Mouse (Mus musculus): ENCODE results near the gene Tmem41b. TPM values are rescaled to one million over a fixed set of nuclear protein-coding genes. Genes with fewer than 3 reads are reported as not detected.
"Not testable (repeated sequence)": the region's sequence is repeated elsewhere in the genome, so short reads cannot be mapped to it uniquely, and the experiment has no call there.

Tmem41b gene
- polyA plus RNA-seq (2015; fragmentation: Nextera tagmentation; extraction: Ambion mirVana): 63.7 and 73.2 TPM in 2 replicates

DNA sequence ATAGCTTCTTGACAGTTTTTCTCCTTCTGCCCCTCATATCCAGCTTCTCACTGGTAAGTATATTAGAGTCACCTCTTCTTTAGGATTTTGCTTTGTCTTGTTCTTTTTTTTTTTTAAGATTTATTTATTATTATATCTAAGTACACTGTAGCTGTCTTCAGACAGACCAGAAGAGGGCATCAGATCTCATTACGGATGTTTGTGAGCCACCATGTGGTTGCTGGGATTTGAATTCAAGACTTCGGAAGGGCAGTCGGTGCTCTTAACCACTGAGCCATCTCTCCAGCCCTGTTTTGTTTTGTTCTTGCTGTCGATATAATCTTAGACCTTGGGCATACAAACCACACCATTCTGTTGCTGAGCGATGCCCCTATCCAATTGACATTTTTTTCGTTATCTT, at the start of gene Tmem41b:
Tmem41b (minus strand) TSS at position 155 of the 400 bp plus-strand sequence.
- not testable (repeated sequence) for H3K27me3 ChIP-seq, H3K9me3 ChIP-seq, H3K36me3 ChIP-seq
- WGBS: 36% methylated on average over 6 of the region's 6 CpGs
- peak within 1 kb of the TSS; percentile 60 for H3K4me3 ChIP-seq
- H3K4me1 ChIP-seq (replicated peaks): peaks cover 15% of the 10 kb centered on the region
- ATAC-seq (ENCODE audit: low read depth): peak; percentile 21; the same call in 1 of the 2 replicates
- peak within 1 kb of the TSS; percentile 84 for H3K9ac ChIP-seq
- H3K27ac ChIP-seq (replicated peaks): peak within 1 kb of the TSS; percentile 90
- peak within 1 kb of the TSS; percentile 81 for H3K4me2 ChIP-seq

DNA sequence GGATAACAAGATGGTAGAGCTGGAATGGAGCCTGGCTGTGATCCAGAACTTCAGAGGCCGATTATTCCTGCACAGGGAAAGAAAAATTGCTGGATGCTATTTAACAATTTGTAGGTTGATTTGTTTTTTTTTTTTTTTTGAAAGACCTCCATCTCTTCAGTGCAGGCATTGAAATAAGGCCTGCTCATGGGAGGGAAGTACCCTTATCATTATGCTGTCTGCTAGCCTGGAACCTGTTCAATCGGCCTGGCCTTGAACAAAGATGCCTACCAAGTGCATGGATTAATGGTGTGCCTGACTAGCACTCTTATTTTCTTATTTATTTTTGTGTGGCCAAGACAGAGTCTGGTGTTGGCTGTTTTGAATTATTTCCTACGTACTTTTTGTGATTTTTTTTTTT, 43.6 kb upstream of the Tmem41b start:
- Histone ChIP-seq H3K4me3 (no peak overlapping the region), H3K4me1 (replicated peaks) (no peaks in the 10 kb centered on the region), H3K27me3 (no peaks in the 10 kb centered on the region), H3K36me3 (peaks cover 51% of the 10 kb centered on the region), H3K4me2 (no peak overlapping the region), H3K9ac (no peak overlapping the region), H3K9me3 (no peaks in the 10 kb centered on the region), H3K27ac (replicated peaks) (no peak overlapping the region)
- no peak for ATAC-seq (ENCODE audit: low read depth)
- WGBS: 87% methylated on average over 3 of the region's 3 CpGs

DNA sequence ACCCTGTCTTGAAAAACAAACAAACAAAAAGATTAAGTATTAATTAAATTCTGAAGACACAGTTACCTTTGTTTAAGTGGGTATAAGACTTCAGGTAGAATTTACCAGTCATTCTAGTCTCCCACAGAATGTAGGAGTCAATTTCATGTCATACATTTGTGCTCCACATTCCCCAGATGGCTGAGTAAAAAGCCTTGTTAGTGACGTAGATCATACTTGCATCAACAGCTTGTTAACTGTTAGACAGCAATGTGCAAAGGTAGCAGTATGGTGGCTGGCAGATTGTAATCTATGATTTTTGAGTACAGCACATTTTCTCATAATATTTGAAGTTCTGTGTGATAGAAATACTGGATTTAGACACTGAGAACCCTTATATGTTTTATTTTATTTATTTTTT, 42.1 kb upstream of the Tmem41b start:
- H3K4me2 ChIP-seq: no peak overlapping the region
- H3K27me3 ChIP-seq: no peaks in the 10 kb centered on the region
- no peak overlapping the region for H3K4me3 ChIP-seq
- ATAC-seq (ENCODE audit: low read depth): no peak
- no peaks in the 10 kb centered on the region for H3K4me1 ChIP-seq (replicated peaks)
- no peak overlapping the region for H3K27ac ChIP-seq (replicated peaks)
- WGBS: 89% methylated on average over 1 of the region's 1 CpGs
- H3K9me3 ChIP-seq: no peaks in the 10 kb centered on the region
- H3K36me3 ChIP-seq: peaks cover 41% of the 10 kb centered on the region
- H3K9ac ChIP-seq: no peak overlapping the region

DNA sequence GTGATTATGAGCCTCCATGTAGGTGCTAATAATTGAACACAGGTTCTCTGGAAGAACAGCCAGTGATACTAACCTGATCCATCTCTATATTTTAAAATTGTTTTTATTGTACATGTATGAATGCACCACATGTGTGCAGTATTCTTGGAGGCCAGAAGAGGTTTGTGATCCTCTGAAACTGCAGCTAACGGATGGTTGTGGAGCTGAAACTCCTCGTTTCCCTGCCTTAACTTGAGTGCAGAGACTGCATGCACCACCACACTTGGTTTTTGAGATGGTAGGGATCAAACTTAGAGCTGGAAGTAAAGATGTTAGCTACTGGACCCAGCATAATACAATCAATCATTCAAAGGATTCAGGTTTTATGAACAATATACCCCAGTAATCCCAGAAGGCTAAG, 39.9 kb upstream of the Tmem41b start:
- 88% methylated on average over 2 of the region's 2 CpGs for WGBS
- Histone ChIP-seq H3K4me2 (no peak overlapping the region), H3K36me3 (peaks cover 21% of the 10 kb centered on the region), H3K27me3 (no peaks in the 10 kb centered on the region), H3K9me3 (no peaks in the 10 kb centered on the region), H3K4me3 (no peak overlapping the region), H3K27ac (replicated peaks) (no peak overlapping the region), H3K9ac (no peak overlapping the region), H3K4me1 (replicated peaks) (no peaks in the 10 kb centered on the region)
- no peak for ATAC-seq (ENCODE audit: low read depth)

DNA sequence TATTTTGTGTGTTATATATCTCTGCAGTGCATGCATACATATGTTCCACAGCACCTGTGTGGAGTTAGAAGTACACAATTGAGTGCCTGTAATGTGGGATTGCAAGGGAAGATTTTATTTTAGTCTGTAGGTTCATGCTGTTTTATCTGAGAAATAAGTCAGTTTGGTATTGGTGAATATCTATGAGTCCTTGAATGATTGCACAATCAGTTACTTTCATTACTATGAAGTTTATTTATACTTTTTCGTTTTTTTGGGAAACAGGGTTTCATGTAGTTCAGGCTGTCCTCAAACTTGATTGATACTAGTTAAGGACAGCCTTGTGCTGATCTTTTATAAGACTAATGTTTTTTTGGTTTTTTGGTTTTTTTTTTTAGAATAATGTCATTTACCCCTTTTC, 36.8 kb upstream of the Tmem41b start:
- H3K27ac ChIP-seq (replicated peaks): no peak overlapping the region
- WGBS: 95% methylated on average over 1 of the region's 1 CpGs
- H3K36me3 ChIP-seq: peaks cover 2% of the 10 kb centered on the region; the same call in 1 of the 2 replicates
- no peaks in the 10 kb centered on the region for H3K27me3 ChIP-seq
- no peak for ATAC-seq (ENCODE audit: low read depth)
- peaks cover 17% of the 10 kb centered on the region for H3K4me1 ChIP-seq (replicated peaks)
- H3K4me2 ChIP-seq: no peak overlapping the region
- no peaks in the 10 kb centered on the region for H3K9me3 ChIP-seq
- H3K9ac ChIP-seq: no peak overlapping the region
- no peak overlapping the region for H3K4me3 ChIP-seq

GRCm38 (mm10) chr7:110018631-110019482, 32.1 kb upstream of the Tmem41b start:
- under 1% methylated on average over 42 of the region's 42 CpGs for WGBS

GRCm38 (mm10) chr7:110018117-110018630, 31.4 kb upstream of the Tmem41b start, which contains the start of gene Ipo7:
Gene Ipo7 (plus strand): TSS chr7:110018274.
- H3K4me3 ChIP-seq: peak within 1 kb of the TSS; percentile 96
- H3K27ac ChIP-seq (replicated peaks): peak within 1 kb of the TSS; percentile 87
- peak; percentile 97 for ATAC-seq (ENCODE audit: low read depth)
- no peaks in the 10 kb centered on the region for H3K27me3 ChIP-seq
- no peaks in the 10 kb centered on the region for H3K36me3 ChIP-seq
- H3K4me1 ChIP-seq (replicated peaks): peaks cover 17% of the 10 kb centered on the region
- H3K9me3 ChIP-seq: no peaks in the 10 kb centered on the region
- H3K9ac ChIP-seq: peak within 1 kb of the TSS; percentile 98
- peak within 1 kb of the TSS; percentile 96 for H3K4me2 ChIP-seq
- WGBS: under 1% methylated on average over 48 of the region's 48 CpGs

More at GRCm38 (mm10) chr7:110018631-110019482, 32.1 kb upstream of the Tmem41b start:
- no peaks in the 10 kb centered on the region for H3K27me3 ChIP-seq
- peaks cover 17% of the 10 kb centered on the region for H3K4me1 ChIP-seq (replicated peaks)
- H3K4me3 ChIP-seq: peak overlapping the region; percentile 96
- H3K36me3 ChIP-seq: no peaks in the 10 kb centered on the region
- H3K27ac ChIP-seq (replicated peaks): peak overlapping the region; percentile 87
- ATAC-seq (ENCODE audit: low read depth): peak; percentile 84
- H3K9me3 ChIP-seq: no peaks in the 10 kb centered on the region
- peak overlapping the region; percentile 96 for H3K4me2 ChIP-seq
- peak overlapping the region; percentile 98 for H3K9ac ChIP-seq

- Histone ChIP-seq H3K9ac (no peak overlapping the region), H3K9me3 (no peaks in the 10 kb centered on the region), H3K27me3 (no peaks in the 10 kb centered on the region), H3K4me1 (replicated peaks) (peaks cover 5% of the 10 kb centered on the region), H3K4me3 (no peak overlapping the region), H3K4me2 (no peak overlapping the region), H3K27ac (replicated peaks) (no peak overlapping the region), H3K36me3 (no peaks in the 10 kb centered on the region)
- ATAC-seq (ENCODE audit: low read depth): no peak
- WGBS: 85% methylated on average over 5 of the region's 5 CpGs
Observed at GRCm38 (mm10) chr7:110014272-110014671, 27.5 kb upstream of the Tmem41b start.

DNA sequence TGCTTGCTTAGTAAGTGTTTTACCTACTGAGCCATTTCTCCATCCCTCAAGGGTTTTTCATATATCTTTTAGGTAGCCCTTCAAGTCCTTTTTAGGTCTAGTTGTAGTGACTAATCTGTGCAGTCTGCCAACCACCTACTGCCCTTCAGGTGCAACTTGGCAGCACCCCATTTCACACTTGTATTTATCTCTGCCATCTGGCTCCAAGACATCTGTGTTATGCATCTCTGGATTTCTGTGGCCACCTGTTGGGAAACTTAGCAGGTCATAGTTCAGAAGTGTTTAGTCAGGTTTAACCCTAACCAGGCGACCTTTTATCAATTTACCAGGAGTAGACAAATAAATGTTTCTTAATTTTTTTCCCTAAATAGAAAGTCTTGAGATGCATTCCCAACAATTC, 24.7 kb upstream of the Tmem41b start:
- 51% methylated on average over 1 of the region's 1 CpGs for WGBS
- no peak overlapping the region for H3K9ac ChIP-seq
- no peaks in the 10 kb centered on the region for H3K4me1 ChIP-seq (replicated peaks)
- H3K27ac ChIP-seq (replicated peaks): no peak overlapping the region
- H3K4me3 ChIP-seq: no peak overlapping the region
- ATAC-seq (ENCODE audit: low read depth): no peak
- no peaks in the 10 kb centered on the region for H3K36me3 ChIP-seq
- H3K4me2 ChIP-seq: no peak overlapping the region
- no peaks in the 10 kb centered on the region for H3K9me3 ChIP-seq
- no peaks in the 10 kb centered on the region for H3K27me3 ChIP-seq

DNA sequence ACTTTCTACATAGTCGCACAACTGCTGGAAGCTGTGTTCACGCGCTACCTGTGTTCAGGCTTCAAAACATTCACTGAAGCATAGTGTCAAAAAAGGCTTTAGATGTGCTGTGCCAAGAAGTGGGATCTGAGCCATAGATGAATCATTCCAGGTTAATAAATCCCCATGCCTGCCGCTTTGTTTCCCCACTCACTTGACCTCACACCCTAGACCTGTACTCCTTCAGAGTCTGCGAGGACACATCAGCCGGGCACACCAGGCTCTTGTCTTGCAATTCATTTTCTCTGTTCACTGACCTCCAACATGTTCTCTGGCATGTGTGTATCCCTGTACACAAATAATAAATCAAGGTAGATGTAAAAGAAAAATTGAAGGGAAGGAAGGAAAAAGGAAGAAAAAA, 22.4 kb upstream of the Tmem41b start:
- no peaks in the 10 kb centered on the region for H3K9me3 ChIP-seq
- no peak for ATAC-seq (ENCODE audit: low read depth)
- WGBS: 93% methylated on average over 6 of the region's 6 CpGs

DNA sequence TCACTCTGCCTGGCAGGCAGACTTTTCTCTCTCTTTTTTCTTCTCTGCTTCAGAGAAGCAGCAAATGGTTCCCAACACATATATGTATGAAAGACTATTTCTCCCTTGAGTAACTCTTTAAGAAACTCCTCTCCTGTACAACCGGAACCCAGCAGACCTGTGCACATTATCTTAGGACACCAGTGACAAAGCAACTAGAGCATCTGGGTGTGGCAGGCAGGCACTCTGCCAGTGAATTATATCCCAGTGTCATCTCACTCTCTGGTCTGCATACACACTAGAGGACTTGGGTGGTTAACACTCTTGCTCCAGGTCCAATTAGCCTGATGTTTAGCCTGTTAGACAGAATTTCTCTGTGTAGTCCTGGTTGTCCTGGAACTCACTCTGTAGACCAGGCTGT, 21.8 kb upstream of the Tmem41b start:
- Histone ChIP-seq H3K4me2 (no peak overlapping the region), H3K27me3 (no peaks in the 10 kb centered on the region), H3K9ac (no peak overlapping the region), H3K36me3 (no peaks in the 10 kb centered on the region), H3K4me3 (no peak overlapping the region), H3K27ac (replicated peaks) (no peak overlapping the region), H3K4me1 (replicated peaks) (no peaks in the 10 kb centered on the region), H3K9me3 (no peaks in the 10 kb centered on the region)
- 100% methylated on average over 1 of the region's 1 CpGs for WGBS
- no peak for ATAC-seq (ENCODE audit: low read depth)

More for the DNA sequence above, 22.4 kb upstream of the Tmem41b start:
- H3K4me2 ChIP-seq: no peak overlapping the region
- no peak overlapping the region for H3K27ac ChIP-seq (replicated peaks)
- no peak overlapping the region for H3K9ac ChIP-seq
- no peaks in the 10 kb centered on the region for H3K4me1 ChIP-seq (replicated peaks)
- H3K27me3 ChIP-seq: no peaks in the 10 kb centered on the region
- no peak overlapping the region for H3K4me3 ChIP-seq
- no peaks in the 10 kb centered on the region for H3K36me3 ChIP-seq

- H3K27ac ChIP-seq (replicated peaks): no peak overlapping the region
- no peaks in the 10 kb centered on the region for H3K36me3 ChIP-seq
- H3K4me3 ChIP-seq: no peak overlapping the region
- H3K27me3 ChIP-seq: no peaks in the 10 kb centered on the region
- 86% methylated on average over 5 of the region's 5 CpGs for WGBS
- H3K4me1 ChIP-seq (replicated peaks): peaks cover 6% of the 10 kb centered on the region
- ATAC-seq (ENCODE audit: low read depth): no peak
- no peak overlapping the region for H3K4me2 ChIP-seq
- H3K9me3 ChIP-seq: no peaks in the 10 kb centered on the region
- no peak overlapping the region for H3K9ac ChIP-seq
Observed at GRCm38 (mm10) chr7:110006471-110007195, 19.9 kb upstream of the Tmem41b start.

Data from neural tube, embryonic 13.5 days (tissue).